Mouse (Mus musculus) heart, postnatal 0 days (tissue): Measurements from ENCODE around the gene Abcb11. TPM values are rescaled to one million over a fixed set of nuclear protein-coding genes. Genes with fewer than 3 reads are reported as not detected.
A peak's percentile ranks its signal among the peaks of the same experiment; 100 is the strongest.

Experiments used
- ATAC-seq: fragments of 200-750 bp; cut with Nextera tagmentation; 2 replicates; pipeline ENCODE4 v1.8.0; 2017; ENCODE audit warnings: low read depth, moderate number of reproducible peaks, moderate library complexity; ENCODE audit not compliant: insufficient read depth
- DNase-seq: peaks from one replicate; pipeline ENCODE4 v3.0.0-alpha.2; 2016; ENCODE audit warnings: low spot score
- H3K27ac ChIP-seq: fragments of 300-500 bp; sonication (generic); 2 replicates; pipeline ENCODE4 v1.5.1; 2014; ENCODE audit warnings: low read depth, mild to moderate bottlenecking
- H3K27me3 ChIP-seq: fragments of 300-500 bp; sonication (generic); 2 replicates; pipeline ENCODE4 v1.6.1; 2014; ENCODE audit warnings: low read length, mixed read lengths; ENCODE audit not compliant: control insufficient read depth, insufficient read depth
- H3K36me3 ChIP-seq: fragments of 300-500 bp; sonication (generic); replicated peaks from 2 replicates; pipeline ENCODE4 v1.6.1; 2014; ENCODE audit warnings: low read length, mixed read lengths; ENCODE audit not compliant: control insufficient read depth, insufficient read depth
- H3K4me1 ChIP-seq: fragments of 300-500 bp; sonication (generic); 2 replicates; pipeline ENCODE4 v1.6.1; 2014; ENCODE audit warnings: antibody characterized with exemption; ENCODE audit not compliant: control insufficient read depth, insufficient read depth
- H3K4me2 ChIP-seq: fragments of 300-500 bp; sonication (generic); 2 replicates; pipeline ENCODE4 v1.6.1; 2014; ENCODE audit warnings: low read depth, mild to moderate bottlenecking, low read length, moderate library complexity
- H3K4me3 ChIP-seq: fragments of 300-500 bp; sonication (generic); 2 replicates; pipeline ENCODE4 v1.5.1; 2014; ENCODE audit warnings: low read depth, low read length
- H3K9ac ChIP-seq: fragments of 300-500 bp; sonication (generic); replicated peaks from 2 replicates; pipeline ENCODE4 v1.6.1; 2014; ENCODE audit warnings: low read depth, low read length, mixed read lengths
- H3K9me3 ChIP-seq: fragments of 300-500 bp; sonication (generic); replicated peaks from 2 replicates; pipeline ENCODE4 v1.6.1; 2016; ENCODE audit warnings: low read length; ENCODE audit not compliant: control insufficient read depth
- CTCF ChIP-seq: IDR thresholded peaks from 2 replicates; pipeline ENCODE4 v1.5.1; 2016; ENCODE audit warnings: antibody characterized with exemption, control low read depth, low read depth
- EP300 ChIP-seq: IDR thresholded peaks from 2 replicates; pipeline ENCODE4 v1.6.1; 2016; ENCODE audit warnings: antibody characterized with exemption, low read depth
- WGBS: fragments of 180-500 bp; shearing (Covaris S2); extraction: QIAGEN DNeasy Blood & Tissue Kit; methylation state at CpG from one replicate; pipeline ENCODE4 v1.1.7; 2014; 5-methylcytosine and 5-hydroxymethylcytosine counted together
- polyA plus RNA-seq: library from polyadenylated mRNA; unstranded; fragments of >200 nt; fragmentation: Nextera tagmentation; extraction: Ambion mirVana; gene quantifications from 2 replicates; pipeline ENCODE4 v1.2.1, GENCODE M21; 2015
- total RNA-seq: library from RNA; depleted of rRNA; stranded (reverse); fragments of >200 nt; gene quantifications from 2 replicates; pipeline ENCODE4 v1.2.3, GENCODE M21; 2014; ENCODE audit warnings: low replicate concordance

The Abcb11 gene
- total and polyA plus RNA-seq, 2 experiments from 2014 or later = not detected

DNA sequence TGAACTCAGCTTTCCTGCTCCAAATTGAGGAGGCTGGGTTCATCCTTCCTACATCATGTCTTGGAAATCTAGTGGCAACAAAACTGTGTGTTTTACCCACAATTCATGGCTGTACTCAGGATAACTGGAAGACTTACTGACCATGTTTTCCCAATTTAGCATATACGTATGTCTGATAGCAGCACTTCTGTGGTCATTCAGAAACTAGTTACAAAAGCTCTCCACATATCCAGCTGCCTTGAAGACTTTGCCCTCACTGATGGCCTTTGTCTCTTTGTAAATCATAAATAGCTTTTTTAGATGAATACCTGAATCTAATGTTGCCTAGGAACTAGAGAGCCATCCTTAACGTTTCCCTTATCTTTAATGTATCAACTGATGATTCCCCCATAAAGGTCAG is 112.3 kb downstream of the Abcb11 start:
- Histone ChIP-seq H3K36me3 (no peaks in the 10 kb centered on the region), H3K4me2 (no peak overlapping the region), H3K27me3 (no peaks in the 10 kb centered on the region), H3K4me3 (no peak overlapping the region), H3K9ac (no peak overlapping the region), H3K9me3 (no peaks in the 10 kb centered on the region), H3K27ac (no peak overlapping the region), H3K4me1 (no peaks in the 10 kb centered on the region)
- DNase-seq (no peak), ATAC-seq (no peak)
- TF ChIP-seq EP300 (no peak), CTCF (no peak)
- WGBS = 75% methylated on average over 2 of the region's 2 CpGs

DNA sequence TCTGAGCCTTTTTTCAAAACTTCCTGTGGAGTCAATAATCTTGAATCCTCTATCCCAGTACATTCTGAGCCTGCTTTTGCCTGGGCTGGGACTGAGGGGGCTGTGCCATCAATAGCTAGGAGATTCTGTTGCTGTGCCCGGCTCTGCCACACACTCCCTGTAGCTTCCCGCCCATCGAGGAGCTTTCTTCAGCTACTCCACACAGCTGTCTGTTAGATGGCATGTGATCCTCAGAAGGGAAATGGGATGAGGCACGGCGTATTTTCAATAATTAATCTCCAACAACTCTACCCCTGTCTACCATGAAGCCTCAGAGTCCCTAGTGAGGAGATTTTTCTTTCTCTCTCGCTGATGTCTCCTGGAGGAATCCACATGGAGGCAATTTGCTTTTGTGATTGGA is 113.8 kb downstream of the Abcb11 start:
- no peak for TF ChIP-seq EP300
- TF ChIP-seq CTCF = no peak
- Histone ChIP-seq H3K27me3 (no peaks in the 10 kb centered on the region), H3K4me1 (no peaks in the 10 kb centered on the region), H3K9me3 (no peaks in the 10 kb centered on the region), H3K4me2 (no peak overlapping the region), H3K27ac (no peak overlapping the region), H3K4me3 (no peak overlapping the region), H3K36me3 (no peaks in the 10 kb centered on the region), H3K9ac (no peak overlapping the region)
- DNase-seq (no peak), ATAC-seq (no peak)
- WGBS = 82% methylated on average over 6 of the region's 6 CpGs

DNA sequence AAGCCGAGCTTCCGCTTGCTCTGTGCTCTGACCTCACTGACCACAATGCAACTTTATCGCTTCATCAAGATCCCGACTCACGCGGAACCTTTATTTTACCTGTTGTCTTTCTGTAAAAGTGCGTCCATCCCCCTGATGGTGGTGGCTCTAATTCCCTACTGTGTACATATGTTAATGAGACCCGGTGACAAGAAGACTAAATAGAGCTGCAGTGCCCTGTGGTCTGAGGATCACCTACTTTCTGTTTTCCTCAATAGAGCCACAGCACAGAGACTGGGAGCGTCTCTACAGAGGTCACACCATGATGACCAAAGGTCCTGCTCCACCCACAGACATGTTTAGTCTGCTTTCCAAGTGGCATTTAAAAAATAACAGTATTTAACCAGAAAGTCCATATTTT is 115.5 kb downstream of the Abcb11 start:
- no peak for ATAC-seq
- H3K9me3 ChIP-seq = no peaks in the 10 kb centered on the region

DNA sequence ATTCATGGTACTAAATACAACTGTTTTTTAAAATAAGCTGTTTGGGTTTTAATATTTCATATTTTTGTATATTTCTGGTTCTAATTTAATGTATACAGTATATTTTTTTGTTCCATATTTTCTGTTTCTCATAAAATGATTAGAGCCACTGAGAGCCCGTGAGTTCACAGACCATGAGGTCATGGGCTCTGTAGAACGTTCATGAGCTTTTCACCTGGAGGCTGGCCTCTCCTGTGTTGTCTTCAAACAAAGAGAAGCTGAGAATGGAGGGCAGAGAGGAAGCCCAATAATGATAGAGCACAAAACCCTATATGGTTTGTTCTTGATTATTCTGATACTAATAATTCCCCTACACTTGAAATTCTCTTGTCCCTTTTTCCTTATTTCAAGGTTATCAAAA is 117.7 kb downstream of the Abcb11 start:
- 41% methylated on average over 2 of the region's 2 CpGs for WGBS
- no peak overlapping the region for H3K27ac ChIP-seq
- H3K4me2 ChIP-seq = no peak overlapping the region
- H3K9me3 ChIP-seq = no peaks in the 10 kb centered on the region
- H3K4me3 ChIP-seq = no peak overlapping the region
- no peaks in the 10 kb centered on the region for H3K36me3 ChIP-seq
- TF ChIP-seq EP300 (no peak), CTCF (no peak)
- ATAC-seq (no peak), DNase-seq (no peak)
- H3K27me3 ChIP-seq = no peaks in the 10 kb centered on the region
- peaks cover 7% of the 10 kb centered on the region; the same call in 1 of the 2 replicates for H3K4me1 ChIP-seq
- H3K9ac ChIP-seq = no peak overlapping the region

More for the DNA sequence above, 115.5 kb downstream of the Abcb11 start:
- no peak for DNase-seq
- H3K4me2 ChIP-seq = no peak overlapping the region
- no peaks in the 10 kb centered on the region for H3K36me3 ChIP-seq
- no peak overlapping the region for H3K9ac ChIP-seq
- H3K27ac ChIP-seq = no peak overlapping the region
- no peak overlapping the region for H3K4me3 ChIP-seq
- no peaks in the 10 kb centered on the region for H3K27me3 ChIP-seq
- TF ChIP-seq CTCF (no peak), EP300 (no peak)
- 92% methylated on average over 9 of the region's 9 CpGs for WGBS
- H3K4me1 ChIP-seq = peaks cover 5% of the 10 kb centered on the region; the same call in 1 of the 2 replicates

DNA sequence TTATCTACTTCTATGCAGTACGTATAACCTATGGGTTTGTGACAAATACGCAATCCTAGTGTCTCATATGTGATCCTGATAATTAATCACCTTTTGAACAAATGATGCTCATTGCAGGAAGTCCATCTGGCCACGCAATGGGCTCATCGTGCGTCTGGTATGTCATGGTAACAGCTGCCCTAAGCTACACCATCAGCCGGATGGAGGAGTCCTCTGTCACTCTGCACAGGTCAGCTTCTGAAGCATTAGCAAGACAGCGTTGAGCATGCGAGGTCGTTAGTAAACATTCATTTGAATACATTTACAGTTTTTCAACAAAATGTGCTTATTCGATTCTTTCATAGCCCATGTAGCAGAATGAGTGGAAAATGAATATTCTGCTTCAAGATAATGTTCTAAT is 119.6 kb downstream of the Abcb11 start:
- H3K9ac ChIP-seq = no peak overlapping the region
- no peaks in the 10 kb centered on the region for H3K9me3 ChIP-seq
- no peaks in the 10 kb centered on the region for H3K36me3 ChIP-seq
- peaks cover 7% of the 10 kb centered on the region; the same call in 1 of the 2 replicates for H3K4me1 ChIP-seq
- no peak overlapping the region for H3K4me3 ChIP-seq
- H3K27me3 ChIP-seq = no peaks in the 10 kb centered on the region
- TF ChIP-seq CTCF (no peak), EP300 (no peak)
- 89% methylated on average over 10 of the region's 10 CpGs for WGBS
- no peak overlapping the region for H3K27ac ChIP-seq
- no peak overlapping the region for H3K4me2 ChIP-seq
- ATAC-seq (no peak), DNase-seq (no peak)

DNA sequence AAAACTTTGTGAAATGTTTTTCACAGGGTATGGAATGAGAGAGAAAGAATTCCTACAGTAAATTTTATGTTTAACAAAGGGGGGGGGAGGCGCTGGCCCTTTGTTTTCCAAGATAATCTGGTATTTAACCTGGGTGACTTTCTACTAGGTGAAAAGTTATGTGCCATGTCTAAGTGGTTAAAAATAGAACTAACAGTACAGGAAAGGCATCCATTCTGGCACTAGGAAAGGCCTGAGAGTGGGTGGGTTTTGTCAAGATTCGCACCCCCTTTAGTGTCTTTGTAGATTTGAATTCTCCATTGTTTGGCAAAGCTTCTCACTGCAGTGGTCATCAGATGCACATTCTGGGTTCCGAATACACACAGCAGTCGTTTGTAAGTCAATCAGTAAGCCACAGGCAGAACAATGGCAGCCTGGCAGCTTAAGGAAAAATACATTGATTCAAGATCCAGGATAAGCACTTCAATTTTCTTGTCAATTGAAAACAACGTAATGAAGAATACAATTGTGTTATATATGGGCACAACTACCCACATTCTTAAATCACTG is 120.5 kb downstream of the Abcb11 start:
- Histone ChIP-seq H3K27ac (0 out of 2 replicates have a peak overlapping the region, but pooled peaks have one; percentile 18), H3K9me3 (no peaks in the 10 kb centered on the region), H3K9ac (no peak overlapping the region), H3K4me1 (peaks cover 7% of the 10 kb centered on the region; the same call in 1 of the 2 replicates), H3K27me3 (no peaks in the 10 kb centered on the region), H3K4me3 (no peak overlapping the region), H3K4me2 (no peak overlapping the region), H3K36me3 (no peaks in the 10 kb centered on the region)
- ATAC-seq = peak; percentile 77
- DNase-seq = peak; percentile 70
- TF ChIP-seq EP300 = no peak
- no peak for TF ChIP-seq CTCF
- 39% methylated on average over 5 of the region's 5 CpGs for WGBS
